Mouse (Mus musculus): ENCODE measurements around the gene Coro7. TPM values are rescaled to one million over a fixed set of nuclear protein-coding genes. Genes with fewer than 3 reads are reported as not detected.

Gene Coro7
- polyA plus RNA-seq, 1 experiment, result 391 TPM

GRCm38 (mm10) chr16:4667190-4667808, 12.3 kb downstream of the Coro7 start:
- H3K4me3 ChIP-seq (ENCODE audit: control insufficient read depth, insufficient read depth, low read length), result no peak overlapping the region
- WGBS, result 55% methylated on average over 3 of the region's 3 CpGs
- TF ChIP-seq CTCF (IDR thresholded peaks at IDR 0.05; ENCODE audit: borderline replicate concordance, control insufficient read depth, extremely low read depth, insufficient read depth, low read length, poor library complexity) (peak; percentile 93; the same call in 1 of the 2 replicates), POLR2A (IDR thresholded peaks at IDR 0.05; ENCODE audit: control insufficient read depth, extremely low read depth, insufficient read depth, low read length, poor library complexity) (no peak)
- H3K27ac ChIP-seq (ENCODE audit: control insufficient read depth, insufficient read depth, low read length), result no peak overlapping the region
- DNase-seq, result peak; percentile 85
- H3K36me3 ChIP-seq (ENCODE audit: control insufficient read depth, insufficient read depth, low read length), result peaks cover 72% of the 10 kb centered on the region
- H3K4me1 ChIP-seq (replicated peaks; ENCODE audit: control insufficient read depth, insufficient read depth, low read length), result no peaks in the 10 kb centered on the region
- H3K27me3 ChIP-seq (ENCODE audit: control insufficient read depth, insufficient read depth, low read length), result no peaks in the 10 kb centered on the region

GRCm38 (mm10) chr16:4665726-4666125, 13.9 kb downstream of the Coro7 start:
- no peak for TF ChIP-seq CTCF (IDR thresholded peaks at IDR 0.05; ENCODE audit: borderline replicate concordance, control insufficient read depth, extremely low read depth, insufficient read depth, low read length, poor library complexity)
- TF ChIP-seq POLR2A (IDR thresholded peaks at IDR 0.05; ENCODE audit: control insufficient read depth, extremely low read depth, insufficient read depth, low read length, poor library complexity), result no peak
- DNase-seq, result no peak
- Histone ChIP-seq H3K4me3 (ENCODE audit: control insufficient read depth, insufficient read depth, low read length) (no peak overlapping the region), H3K36me3 (ENCODE audit: control insufficient read depth, insufficient read depth, low read length) (peaks cover 80% of the 10 kb centered on the region), H3K27ac (ENCODE audit: control insufficient read depth, insufficient read depth, low read length) (no peak overlapping the region), H3K27me3 (ENCODE audit: control insufficient read depth, insufficient read depth, low read length) (no peaks in the 10 kb centered on the region), H3K4me1 (replicated peaks; ENCODE audit: control insufficient read depth, insufficient read depth, low read length) (no peaks in the 10 kb centered on the region)
- WGBS, result 95% methylated on average over 2 of the region's 2 CpGs

GRCm38 (mm10) chr16:4663806-4664205, 15.8 kb downstream of the Coro7 start:
- no peak for DNase-seq
- TF ChIP-seq POLR2A (IDR thresholded peaks at IDR 0.05; ENCODE audit: control insufficient read depth, extremely low read depth, insufficient read depth, low read length, poor library complexity) (no peak), CTCF (IDR thresholded peaks at IDR 0.05; ENCODE audit: borderline replicate concordance, control insufficient read depth, extremely low read depth, insufficient read depth, low read length, poor library complexity) (no peak)
- no peak overlapping the region for H3K4me3 ChIP-seq (ENCODE audit: control insufficient read depth, insufficient read depth, low read length)
- H3K36me3 ChIP-seq (ENCODE audit: control insufficient read depth, insufficient read depth, low read length), result peaks cover 73% of the 10 kb centered on the region
- WGBS, result 89% methylated on average over 2 of the region's 2 CpGs
- no peak overlapping the region for H3K27ac ChIP-seq (ENCODE audit: control insufficient read depth, insufficient read depth, low read length)
- H3K27me3 ChIP-seq (ENCODE audit: control insufficient read depth, insufficient read depth, low read length), result no peaks in the 10 kb centered on the region
- H3K4me1 ChIP-seq (replicated peaks; ENCODE audit: control insufficient read depth, insufficient read depth, low read length), result peaks cover 4% of the 10 kb centered on the region; the same call in 1 of the 2 replicates

GRCm38 (mm10) chr16:4661605-4662004, 18.0 kb downstream of the Coro7 start:
- 92% methylated on average over 2 of the region's 2 CpGs for WGBS

GRCm38 (mm10) chr16:4659326-4659725, 20.3 kb downstream of the Coro7 start:
- H3K4me3 ChIP-seq (ENCODE audit: control insufficient read depth, insufficient read depth, low read length), result no peak overlapping the region
- H3K4me1 ChIP-seq (replicated peaks; ENCODE audit: control insufficient read depth, insufficient read depth, low read length), result peaks cover 9% of the 10 kb centered on the region; the same call in 1 of the 2 replicates
- WGBS, result 75% methylated on average over 2 of the region's 2 CpGs
- peaks cover 49% of the 10 kb centered on the region for H3K36me3 ChIP-seq (ENCODE audit: control insufficient read depth, insufficient read depth, low read length)
- H3K27ac ChIP-seq (ENCODE audit: control insufficient read depth, insufficient read depth, low read length), result no peak overlapping the region
- no peak for DNase-seq
- TF ChIP-seq CTCF (IDR thresholded peaks at IDR 0.05; ENCODE audit: borderline replicate concordance, control insufficient read depth, extremely low read depth, insufficient read depth, low read length, poor library complexity), result no peak
- TF ChIP-seq POLR2A (IDR thresholded peaks at IDR 0.05; ENCODE audit: control insufficient read depth, extremely low read depth, insufficient read depth, low read length, poor library complexity), result no peak
- H3K27me3 ChIP-seq (ENCODE audit: control insufficient read depth, insufficient read depth, low read length), result no peaks in the 10 kb centered on the region

More at GRCm38 (mm10) chr16:4661605-4662004, 18.0 kb downstream of the Coro7 start:
- TF ChIP-seq CTCF (IDR thresholded peaks at IDR 0.05; ENCODE audit: borderline replicate concordance, control insufficient read depth, extremely low read depth, insufficient read depth, low read length, poor library complexity) (no peak), POLR2A (IDR thresholded peaks at IDR 0.05; ENCODE audit: control insufficient read depth, extremely low read depth, insufficient read depth, low read length, poor library complexity) (no peak)
- H3K36me3 ChIP-seq (ENCODE audit: control insufficient read depth, insufficient read depth, low read length), result peaks cover 54% of the 10 kb centered on the region
- H3K4me1 ChIP-seq (replicated peaks; ENCODE audit: control insufficient read depth, insufficient read depth, low read length), result peaks cover 9% of the 10 kb centered on the region; the same call in 1 of the 2 replicates
- H3K27ac ChIP-seq (ENCODE audit: control insufficient read depth, insufficient read depth, low read length), result no peak overlapping the region
- DNase-seq, result no peak
- H3K4me3 ChIP-seq (ENCODE audit: control insufficient read depth, insufficient read depth, low read length), result no peak overlapping the region
- no peaks in the 10 kb centered on the region for H3K27me3 ChIP-seq (ENCODE audit: control insufficient read depth, insufficient read depth, low read length)

- DNase-seq, result no peak
- Histone ChIP-seq H3K36me3 (ENCODE audit: control insufficient read depth, insufficient read depth, low read length) (peaks cover 46% of the 10 kb centered on the region), H3K27ac (ENCODE audit: control insufficient read depth, insufficient read depth, low read length) (no peak overlapping the region), H3K27me3 (ENCODE audit: control insufficient read depth, insufficient read depth, low read length) (no peaks in the 10 kb centered on the region), H3K4me3 (ENCODE audit: control insufficient read depth, insufficient read depth, low read length) (no peak overlapping the region), H3K4me1 (replicated peaks; ENCODE audit: control insufficient read depth, insufficient read depth, low read length) (peaks cover 9% of the 10 kb centered on the region; the same call in 1 of the 2 replicates)
- 37% methylated on average over 11 of the region's 11 CpGs for whole genome bisulfite sequencing
- no peak for TF ChIP-seq CTCF (IDR thresholded peaks at IDR 0.05; ENCODE audit: borderline replicate concordance, control insufficient read depth, extremely low read depth, insufficient read depth, low read length, poor library complexity)
- TF ChIP-seq POLR2A (IDR thresholded peaks at IDR 0.05; ENCODE audit: control insufficient read depth, extremely low read depth, insufficient read depth, low read length, poor library complexity), result no peak
These were observed 20.8 kb downstream of the Coro7 start for GRCm38 (mm10) chr16:4658781-4659245.

Data from thymus, adult 2 months (tissue).